ENCODE assay signal across 16 mouse cellular contexts in the genomic region with DNA sequence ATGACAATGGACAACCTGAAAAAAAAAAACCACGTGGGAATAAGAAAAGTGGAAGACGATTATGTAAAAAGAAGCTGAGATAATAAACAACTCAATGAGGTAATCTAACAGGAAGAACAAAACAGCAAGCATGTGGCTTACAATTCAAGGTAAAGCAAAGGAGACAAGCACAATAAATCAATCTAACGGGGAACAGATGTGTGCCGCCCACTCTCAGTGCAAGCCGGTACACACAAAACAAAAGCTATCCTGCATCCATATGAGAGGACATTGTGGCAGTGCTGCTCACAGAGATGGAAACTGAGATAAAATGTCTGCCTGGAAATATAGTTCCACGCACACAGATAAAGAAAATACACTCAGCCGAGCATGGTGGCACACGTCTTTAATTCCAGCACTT.
"Had no signal": no experiment of that assay in that cellular context is flagged by ENCODE, and none has a peak within 500 bp of the region (broad histone marks: within the 10 kb centered on the region; RNA-seq: fewer than 3 reads in every experiment).

No protein-coding gene starts in this region.

- H3K27me3 ChIP-seq: limb, embryonic 15.5 days; midbrain, embryonic 13.5 days; neural tube, embryonic 15.5 days had no signal

- H3K9ac ChIP-seq: limb, embryonic 15.5 days; liver, embryonic 12.5 days; lung, embryonic 14.5 days; midbrain, embryonic 13.5 days; neural tube, embryonic 15.5 days had no signal

- H3K9me3 ChIP-seq: limb, embryonic 15.5 days; liver, embryonic 12.5 days; midbrain, embryonic 13.5 days; neural tube, embryonic 15.5 days had no signal

- H3K36me3 ChIP-seq: limb, embryonic 15.5 days; liver, embryonic 12.5 days; midbrain, embryonic 13.5 days; neural tube, embryonic 15.5 days had no signal

- H3K27ac ChIP-seq: kidney, postnatal 0 days; limb, embryonic 15.5 days; liver, embryonic 12.5 days; midbrain, embryonic 13.5 days; neural tube, embryonic 15.5 days had no signal

- H3K4me2 ChIP-seq: limb, embryonic 15.5 days; liver, embryonic 12.5 days; lung, embryonic 14.5 days; midbrain, embryonic 13.5 days; neural tube, embryonic 15.5 days had no signal

- DNase-seq: kidney, adult 9 months; kidney, postnatal 4 days; left cerebral cortex, postnatal 4 days; lung, embryonic 14.5 days; lung, postnatal 10 days; lung, postnatal 4 days; right cerebral cortex, adult 18-20 months; right cerebral cortex, postnatal 25 days; thymus, adult 18-20 months; thymus, postnatal 14 days had no signal

- H3K4me3 ChIP-seq: limb, embryonic 15.5 days; liver, embryonic 12.5 days; midbrain, embryonic 13.5 days; myocyte; neural tube, embryonic 15.5 days had no signal

- ATAC-seq: liver, embryonic 12.5 days; midbrain, embryonic 13.5 days had no signal

- H3K4me1 ChIP-seq: limb, embryonic 15.5 days; midbrain, embryonic 13.5 days; neural tube, embryonic 15.5 days had no signal
